Mouse (Mus musculus) liver, adult (tissue): Measurements from ENCODE around the gene Meltf.

Experiments used
- GATA4 ChIP-seq: IDR thresholded peaks from 2 replicates; pipeline ENCODE4 v1.6.1; 2014; ENCODE audit warnings: mild to moderate bottlenecking, low read length; ENCODE audit not compliant: insufficient replicate concordance

Gene Meltf

GRCm38 (mm10) chr16:31917776-31918175, 39.2 kb downstream of the Meltf start:
- no peak for TF ChIP-seq GATA4

GRCm38 (mm10) chr16:31918248-31918724, 39.7 kb downstream of the Meltf start:
- no peak for TF ChIP-seq GATA4

GRCm38 (mm10) chr16:31924368-31924767, 45.8 kb downstream of the Meltf start:
- no peak for TF ChIP-seq GATA4

- no peak for TF ChIP-seq GATA4
These were observed 47.5 kb downstream of the Meltf start for GRCm38 (mm10) chr16:31926091-31926490.

- TF ChIP-seq GATA4 = no peak
These were observed 48.1 kb downstream of the Meltf start for GRCm38 (mm10) chr16:31926547-31927182.

GRCm38 (mm10) chr16:31927412-31927811, 48.8 kb downstream of the Meltf start:
- no peak for TF ChIP-seq GATA4

- TF ChIP-seq GATA4 = no peak
These were observed 52.7 kb downstream of the Meltf start for GRCm38 (mm10) chr16:31931330-31931729.

- no peak for TF ChIP-seq GATA4
These were observed 53.6 kb downstream of the Meltf start for GRCm38 (mm10) chr16:31932255-31932654.

GRCm38 (mm10) chr16:31932840-31933697, 54.5 kb downstream of the Meltf start:
- TF ChIP-seq GATA4 = no peak

- no peak for TF ChIP-seq GATA4
These were observed 55.3 kb downstream of the Meltf start, which contains the start of gene Pigz for GRCm38 (mm10) chr16:31933751-31934549. Gene Pigz (plus strand): TSS chr16:31933851.

GRCm38 (mm10) chr16:31934550-31935010, 56.0 kb downstream of the Meltf start:
- TF ChIP-seq GATA4 = no peak

GRCm38 (mm10) chr16:31935091-31935979, 56.7 kb downstream of the Meltf start:
- no peak for TF ChIP-seq GATA4

GRCm38 (mm10) chr16:31936568-31936967, 58.0 kb downstream of the Meltf start:
- no peak for TF ChIP-seq GATA4

GRCm38 (mm10) chr16:31938856-31939255, 60.2 kb downstream of the Meltf start:
- TF ChIP-seq GATA4 = no peak
